Mouse (Mus musculus): ENCODE results near the gene Gpnmb.

The Gpnmb gene

DNA sequence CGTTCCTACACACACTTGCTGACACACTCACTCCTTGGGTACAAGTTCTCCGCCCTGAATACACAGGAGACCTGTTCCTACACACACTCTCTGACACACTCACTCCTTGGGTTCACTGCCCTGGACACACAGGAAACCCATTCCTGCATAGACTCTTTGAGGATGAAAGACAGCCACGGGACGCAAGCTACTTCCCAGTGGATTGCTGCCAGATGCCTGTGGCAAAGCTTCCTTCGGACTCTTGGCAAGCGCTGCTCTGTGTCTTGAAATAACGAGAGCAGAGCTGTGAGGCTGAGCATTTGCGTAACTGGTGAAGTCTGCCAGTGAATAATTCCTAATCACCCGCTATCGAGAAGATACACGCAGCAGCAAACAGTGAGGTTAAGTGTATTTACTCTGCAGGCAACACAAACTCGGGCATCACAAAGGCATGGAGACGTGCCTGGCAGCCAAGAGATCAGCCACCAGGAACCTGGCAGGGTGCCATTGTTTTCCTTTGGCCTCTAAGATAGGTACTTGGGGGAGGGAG is 60.7 kb downstream of the Gpnmb start:
- DNase-seq (ENCODE audit: low read depth): peak; percentile 99

DNA sequence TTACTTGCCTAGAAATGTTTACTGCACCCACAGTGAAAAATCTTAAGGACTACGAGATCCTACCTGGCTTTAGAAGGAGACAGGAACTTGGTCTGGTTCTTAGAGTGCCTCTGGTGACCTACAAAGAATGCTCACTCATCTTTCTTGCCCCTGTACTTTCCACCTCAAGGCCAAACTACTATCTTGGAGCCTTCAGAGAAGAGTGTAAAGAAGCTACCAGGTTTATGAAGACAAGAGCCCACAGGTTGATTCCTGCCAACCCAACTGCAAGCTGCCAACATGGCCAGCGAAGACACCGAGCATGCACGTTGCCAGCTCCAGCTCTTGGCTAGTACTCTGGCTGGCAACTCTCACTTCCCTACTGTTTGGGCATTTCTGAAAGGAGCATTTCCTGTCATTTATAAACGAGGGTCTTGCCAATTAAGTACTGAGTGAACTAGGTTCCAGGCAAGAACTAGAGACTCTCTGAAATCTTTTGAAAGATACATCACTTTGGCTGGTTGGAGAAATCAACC is 61.3 kb downstream of the Gpnmb start:
- DNase-seq (ENCODE audit: low read depth): peak; percentile 25

DNA sequence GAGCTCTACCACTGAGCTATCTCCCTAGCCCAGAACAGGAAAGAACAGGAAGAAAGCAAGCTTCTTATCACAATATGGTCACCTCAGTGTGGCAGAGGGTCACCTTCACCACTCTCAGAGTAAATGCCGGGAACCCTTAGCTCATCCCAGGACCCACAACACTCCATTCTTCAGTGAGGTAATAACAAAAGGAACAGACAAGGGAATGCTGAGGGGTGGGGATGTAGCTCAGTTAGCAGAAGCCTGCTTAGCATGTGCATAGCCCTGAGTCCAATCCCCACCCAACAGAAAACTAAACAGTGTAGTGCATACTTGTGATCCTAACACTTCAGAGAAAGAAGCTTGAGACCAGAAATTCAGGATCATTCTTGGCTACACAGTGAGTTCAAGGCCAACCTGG is 62.7 kb downstream of the Gpnmb start:
- no peak for DNase-seq (ENCODE audit: low read depth)

DNA sequence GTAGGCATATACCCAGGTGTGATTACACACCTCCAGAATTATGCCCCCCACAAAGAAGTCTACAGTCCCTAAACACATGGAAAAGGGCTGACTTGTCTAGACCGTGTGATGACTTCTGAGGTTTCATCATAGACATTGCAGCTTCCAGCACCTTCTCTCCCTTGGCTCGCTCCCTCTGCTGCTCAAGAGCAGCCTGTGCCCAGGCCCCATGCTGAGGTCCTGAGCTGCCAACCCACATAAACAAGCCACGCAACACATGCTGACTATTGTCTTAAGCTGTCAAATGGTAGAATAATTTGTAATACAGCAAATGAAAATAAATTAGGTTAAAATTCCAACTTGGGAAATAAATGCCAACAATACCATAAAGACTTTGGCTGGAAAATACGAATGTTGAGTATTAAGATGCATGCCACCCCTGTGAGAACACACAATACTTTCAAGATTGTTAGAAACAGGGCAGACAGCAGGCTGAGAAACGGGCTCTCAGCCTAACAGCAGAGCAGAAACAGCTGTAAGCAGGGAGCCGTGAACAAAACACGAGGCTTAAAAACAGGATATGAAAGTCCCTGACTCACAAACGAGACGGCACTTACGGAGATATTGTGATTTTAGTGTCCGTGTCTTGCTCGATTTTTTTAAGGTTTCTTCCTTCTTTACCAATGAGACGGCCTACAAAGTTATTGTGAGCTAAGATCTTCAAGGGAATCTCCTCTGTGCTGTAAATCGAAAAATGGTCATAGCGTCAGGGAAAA is 70.6 kb downstream of the Gpnmb start:
- DNase-seq (ENCODE audit: low read depth): peak; percentile 66

DNA sequence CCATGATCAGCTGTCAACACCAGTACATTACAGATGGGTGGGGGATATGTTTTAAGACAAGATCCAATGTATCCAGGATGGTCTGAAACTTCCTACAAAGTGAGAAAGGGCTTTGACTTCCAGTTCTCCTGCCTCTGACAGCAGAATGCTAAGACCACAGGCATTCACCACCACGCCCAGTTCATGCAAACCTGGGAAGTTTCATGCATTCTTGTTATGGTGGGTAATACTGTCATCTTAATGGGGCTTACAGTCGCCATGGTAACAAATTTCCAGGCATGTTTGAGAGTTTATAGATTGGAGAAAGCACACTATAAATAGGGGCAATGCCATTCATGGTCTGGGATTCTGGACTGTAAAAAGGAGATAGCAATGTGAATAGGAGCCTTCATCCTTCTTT is 72.8 kb downstream of the Gpnmb start:
- peak; percentile 55 for DNase-seq (ENCODE audit: low read depth)

DNA sequence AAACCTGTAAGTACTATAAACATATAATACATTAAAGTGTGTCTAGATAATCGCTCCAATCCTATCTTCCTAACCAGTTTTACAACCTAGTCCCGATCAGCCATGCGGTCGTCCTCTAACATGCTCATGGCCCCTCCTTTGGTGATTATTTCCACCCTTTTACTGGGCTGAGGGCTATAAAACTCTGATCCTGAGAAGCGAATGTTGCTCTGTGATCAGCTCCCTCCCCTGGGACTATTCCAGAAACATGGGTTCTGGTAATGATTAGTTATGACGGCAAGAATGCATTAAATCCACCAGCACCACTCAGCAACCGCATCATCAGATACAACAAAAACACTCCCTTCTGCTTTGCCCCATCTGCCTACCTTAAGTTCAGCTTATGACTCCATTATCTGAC is 77.5 kb downstream of the Gpnmb start:
- DNase-seq (ENCODE audit: low read depth): peak; percentile 36

DNA sequence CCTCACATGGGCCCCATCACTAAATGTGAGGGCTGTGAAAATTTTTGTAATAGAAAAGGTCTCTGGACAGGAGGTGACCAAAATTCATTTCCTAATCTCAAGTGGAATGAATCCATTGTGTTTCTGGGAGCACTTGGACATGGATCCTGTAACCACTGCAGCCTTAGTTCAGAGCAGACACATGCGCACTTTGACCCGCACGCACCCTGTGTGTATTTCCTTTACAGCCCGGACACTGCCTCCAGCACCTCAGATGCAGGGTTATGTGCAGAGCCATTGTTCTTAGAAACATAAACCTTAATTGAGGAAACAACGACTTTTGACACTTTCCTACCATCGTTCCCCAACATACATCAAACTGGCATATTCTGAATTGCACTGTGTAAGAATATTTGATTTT is 78.1 kb downstream of the Gpnmb start:
- DNase-seq (ENCODE audit: low read depth): no peak

DNA sequence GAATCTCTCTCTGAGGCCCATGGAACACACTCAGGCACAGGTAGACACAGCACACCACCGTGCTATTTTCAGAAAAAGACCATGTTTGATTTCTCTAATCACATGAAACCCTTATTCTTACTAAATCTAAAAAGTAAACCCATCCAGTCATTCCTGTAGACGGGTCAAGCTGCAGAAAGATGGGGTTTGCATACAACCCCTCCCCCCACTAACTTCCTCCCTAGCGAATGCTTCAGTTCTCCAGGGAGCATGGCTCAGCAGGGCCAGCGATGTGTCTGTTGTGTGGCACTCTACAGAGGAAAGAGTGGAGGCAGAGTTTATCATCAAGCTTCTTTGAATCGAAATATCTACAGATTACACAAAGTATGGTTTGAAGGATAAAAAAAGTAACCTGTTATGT is 79.2 kb downstream of the Gpnmb start:
- no peak for DNase-seq (ENCODE audit: low read depth)

DNA sequence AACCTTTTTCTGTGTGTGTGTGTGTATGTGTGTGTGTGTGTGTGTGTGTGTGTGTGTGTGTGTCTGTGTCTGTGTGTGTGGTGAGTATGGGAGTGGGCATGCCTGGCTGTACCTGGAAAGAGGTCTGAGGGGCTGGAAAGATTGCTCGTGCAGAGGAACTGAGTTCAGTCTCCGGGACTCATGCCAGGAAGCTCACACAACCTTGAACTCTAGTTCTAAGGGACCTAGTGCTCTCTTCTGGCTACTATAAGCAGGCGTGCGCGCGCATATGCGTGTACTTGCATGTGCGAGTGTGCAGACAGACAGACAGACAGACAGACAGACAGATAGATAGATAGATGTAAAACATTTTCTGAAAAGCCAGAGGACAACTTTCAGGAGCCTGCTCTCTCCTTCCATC is 79.9 kb downstream of the Gpnmb start:
- no peak for DNase-seq (ENCODE audit: low read depth)

DNA sequence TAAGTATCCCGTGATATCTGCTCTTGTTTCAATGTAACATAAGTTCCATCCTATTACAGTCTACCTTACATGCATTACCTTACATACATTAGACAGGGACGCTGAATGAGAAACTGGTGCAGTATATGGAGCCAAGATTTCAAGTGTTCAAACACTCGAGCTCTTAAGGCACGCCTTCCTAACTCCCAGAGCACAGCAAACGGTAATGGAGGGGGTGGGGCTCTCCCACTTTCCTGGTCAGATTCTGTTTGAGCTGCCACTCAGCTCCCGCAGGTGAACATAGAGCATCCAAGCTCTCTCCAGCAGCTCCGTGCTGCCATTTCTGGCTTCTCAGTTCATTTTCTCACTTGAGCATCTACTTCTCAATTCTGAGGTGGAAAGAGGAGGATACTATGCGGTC is 82.1 kb downstream of the Gpnmb start:
- DNase-seq (ENCODE audit: low read depth): no peak

DNA sequence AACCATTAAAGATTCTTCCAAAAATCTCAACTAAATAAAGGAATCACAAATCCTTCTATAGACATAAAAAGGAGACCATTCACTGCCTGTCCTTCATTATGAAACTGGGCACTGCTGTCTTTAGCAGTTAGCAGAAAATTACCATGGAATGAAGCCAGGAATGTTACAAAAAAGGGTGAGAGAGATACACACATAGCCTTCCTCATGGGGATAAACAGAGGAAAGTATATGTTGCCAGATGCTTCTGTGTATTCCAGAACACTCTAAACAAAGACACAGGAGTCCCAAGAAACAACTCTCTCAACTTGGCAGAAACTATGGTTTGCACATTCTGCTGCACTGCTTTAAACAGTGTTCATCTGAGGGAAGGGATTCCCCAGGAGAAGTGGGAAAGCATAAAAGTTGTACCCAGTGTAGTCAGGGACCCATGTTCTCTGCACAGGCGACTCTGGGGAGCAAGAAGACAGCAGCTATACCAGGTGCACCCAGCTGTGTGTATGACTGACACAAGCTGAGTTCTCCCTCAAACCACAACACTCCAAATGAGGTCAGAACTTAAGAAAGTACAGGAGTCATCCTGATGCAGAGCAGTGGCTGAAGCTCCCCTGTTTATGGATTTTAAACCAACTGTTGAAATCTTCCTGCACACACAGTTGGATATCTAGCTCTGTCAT is 83.3 kb downstream of the Gpnmb start:
- peak; percentile 37 for DNase-seq (ENCODE audit: low read depth)

DNA sequence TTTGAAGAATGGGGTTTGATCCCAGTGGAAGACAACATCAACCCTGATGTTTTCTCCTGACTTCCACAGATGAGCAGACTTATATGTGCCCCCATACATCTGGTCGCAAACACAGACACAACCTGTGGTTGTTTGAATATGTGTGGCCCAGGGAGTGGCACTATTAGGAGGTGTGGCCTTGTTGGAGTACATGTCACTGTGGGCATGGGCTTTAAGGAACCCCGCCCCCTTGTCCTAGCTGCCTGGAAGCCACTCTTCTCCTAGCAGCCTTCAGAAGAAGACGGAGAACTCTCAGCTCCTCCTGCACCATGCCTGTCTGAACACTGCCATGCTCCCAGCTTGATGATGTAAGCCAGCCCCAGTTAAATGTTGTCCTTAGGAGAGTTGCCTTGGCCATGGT is 84.0 kb downstream of the Gpnmb start:
- DNase-seq (ENCODE audit: low read depth): no peak

All from NIH3T3 (cell line).